Mouse (Mus musculus) hindbrain, embryonic 16.5 days (tissue): ENCODE measurements around the gene Dlk2. TPM values are rescaled to one million over a fixed set of nuclear protein-coding genes. Genes with fewer than 3 reads are reported as not detected.
A peak's percentile ranks its signal among the peaks of the same experiment; 100 is the strongest.

Source experiments
- ATAC-seq: fragments of 200-750 bp; cut with Nextera tagmentation; 2 replicates; pipeline ENCODE4 v1.8.0; 2017; ENCODE audit warnings: moderate TSS enrichment, moderate library complexity
- H3K27ac ChIP-seq: fragments of 300-500 bp; sonication (generic); 2 replicates; pipeline ENCODE4 v1.5.1; 2014; ENCODE audit warnings: low read depth, mild to moderate bottlenecking, control low read depth, low read length, moderate library complexity
- H3K27me3 ChIP-seq: fragments of 300-500 bp; sonication (generic); replicated peaks from 2 replicates; pipeline ENCODE4 v1.6.1; 2014; ENCODE audit warnings: low read length; ENCODE audit not compliant: control insufficient read depth, insufficient read depth
- H3K36me3 ChIP-seq: fragments of 300-500 bp; sonication (generic); 2 replicates; pipeline ENCODE4 v1.6.1; 2014; ENCODE audit warnings: mild to moderate bottlenecking, low read length, moderate library complexity, mixed read lengths; ENCODE audit not compliant: control insufficient read depth, insufficient read depth
- H3K4me1 ChIP-seq: fragments of 300-500 bp; sonication (generic); 2 replicates; pipeline ENCODE4 v1.6.1; 2014; ENCODE audit warnings: low read depth, low read length; ENCODE audit not compliant: control insufficient read depth, insufficient read depth
- H3K4me2 ChIP-seq: fragments of 300-500 bp; sonication (generic); 2 replicates; pipeline ENCODE4 v1.6.1; 2014; ENCODE audit warnings: mild to moderate bottlenecking, low read length, control low read depth, moderate library complexity
- H3K4me3 ChIP-seq: fragments of 300-500 bp; sonication (generic); 2 replicates; pipeline ENCODE4 v1.5.1; 2014; ENCODE audit warnings: mild to moderate bottlenecking, low read length, control low read depth, moderate library complexity
- H3K9ac ChIP-seq: fragments of 300-500 bp; sonication (generic); 2 replicates; pipeline ENCODE4 v1.6.1; 2014; ENCODE audit warnings: low read depth, mild to moderate bottlenecking, control low read depth, low read length, moderate library complexity
- H3K9me3 ChIP-seq: fragments of 300-500 bp; sonication (generic); 2 replicates; pipeline ENCODE4 v1.6.1; 2014; ENCODE audit warnings: mild to moderate bottlenecking, low read length, moderate library complexity; ENCODE audit not compliant: control insufficient read depth
- WGBS: fragments of 180-500 bp; shearing (Covaris S2); extraction: QIAGEN DNeasy Blood & Tissue Kit; methylation state at CpG from one replicate; pipeline ENCODE4 v1.1.7; 2014; 5-methylcytosine and 5-hydroxymethylcytosine counted together
- polyA plus RNA-seq: library from polyadenylated mRNA; unstranded; fragments of >200 nt; fragmentation: Nextera tagmentation; extraction: Ambion mirVana; gene quantifications from 2 replicates; pipeline ENCODE4 v1.2.1, GENCODE M21; 2015

Dlk2 gene
- polyA plus RNA-seq: 25.3 and 26.8 TPM in 2 replicates

GRCm38 (mm10) chr17:46297364-46298219, at the start of gene Dlk2:
Dlk2 (plus strand) TSS chr17:46297421.
- Histone ChIP-seq H3K27ac (peak within 1 kb of the TSS; percentile 88), H3K27me3 (peaks cover 16% of the 10 kb centered on the region), H3K9ac (peak within 1 kb of the TSS; percentile 93), H3K9me3 (no peaks in the 10 kb centered on the region), H3K36me3 (peaks cover 7% of the 10 kb centered on the region), H3K4me2 (peak within 1 kb of the TSS; percentile 92), H3K4me1 (peaks cover 7% of the 10 kb centered on the region), H3K4me3 (peak within 1 kb of the TSS; percentile 87)
- WGBS: 0% methylated on average over 42 of the region's 86 CpGs
- ATAC-seq: peak; percentile 77

- no peaks in the 10 kb centered on the region for H3K27me3 ChIP-seq
- peak; percentile 95 for ATAC-seq
- WGBS: under 1% methylated on average over 53 of the region's 53 CpGs
- peak within 1 kb of the TSS; percentile 63 for H3K4me3 ChIP-seq
- peak within 1 kb of the TSS; percentile 91 for H3K4me2 ChIP-seq
- H3K4me1 ChIP-seq: peaks cover 24% of the 10 kb centered on the region
- H3K9me3 ChIP-seq: no peaks in the 10 kb centered on the region
- H3K36me3 ChIP-seq: peaks cover 43% of the 10 kb centered on the region
- peak within 1 kb of the TSS; percentile 82 for H3K27ac ChIP-seq
- H3K9ac ChIP-seq: peak within 1 kb of the TSS; percentile 81
Measured at GRCm38 (mm10) chr17:46247512-46248188, 49.6 kb upstream of the Dlk2 start, which contains the start of the genes Polr1c and Yipf3. Polr1c (minus strand) TSS chr17:46248054. Yipf3 (plus strand) TSS chr17:46248080.

- peak overlapping the region; percentile 63 for H3K4me3 ChIP-seq
- H3K36me3 ChIP-seq: peaks cover 39% of the 10 kb centered on the region
- peak overlapping the region; percentile 82 for H3K27ac ChIP-seq
- no peaks in the 10 kb centered on the region for H3K9me3 ChIP-seq
- peak overlapping the region; percentile 91 for H3K4me2 ChIP-seq
- WGBS: under 1% methylated on average over 37 of the region's 37 CpGs
- H3K9ac ChIP-seq: peak overlapping the region; percentile 81
- peaks cover 25% of the 10 kb centered on the region for H3K4me1 ChIP-seq
- H3K27me3 ChIP-seq: no peaks in the 10 kb centered on the region
- ATAC-seq: peak; percentile 64
Measured at GRCm38 (mm10) chr17:46248189-46248522, 49.1 kb upstream of the Dlk2 start.

- Histone ChIP-seq H3K9ac (no peak overlapping the region), H3K27me3 (no peaks in the 10 kb centered on the region), H3K4me2 (no peak overlapping the region), H3K9me3 (no peaks in the 10 kb centered on the region), H3K36me3 (peaks cover 18% of the 10 kb centered on the region), H3K4me3 (no peak overlapping the region), H3K4me1 (peaks cover 38% of the 10 kb centered on the region), H3K27ac (no peak overlapping the region)
- WGBS: 79% methylated on average over 7 of the region's 7 CpGs
- ATAC-seq: no peak
Measured at GRCm38 (mm10) chr17:46251174-46251573, 46.0 kb upstream of the Dlk2 start.

- Histone ChIP-seq H3K36me3 (peaks cover 18% of the 10 kb centered on the region), H3K4me1 (peaks cover 29% of the 10 kb centered on the region), H3K27me3 (no peaks in the 10 kb centered on the region), H3K4me2 (peak overlapping the region; percentile 87), H3K9me3 (no peaks in the 10 kb centered on the region), H3K4me3 (peak overlapping the region; percentile 80), H3K27ac (peak overlapping the region; percentile 79), H3K9ac (no peak overlapping the region)
- ATAC-seq: no peak
- 51% methylated on average over 14 of the region's 14 CpGs for whole genome bisulfite sequencing
Measured at GRCm38 (mm10) chr17:46252571-46253451, 44.4 kb upstream of the Dlk2 start.

GRCm38 (mm10) chr17:46253452-46254084, 43.7 kb upstream of the Dlk2 start, which contains the start of gene Lrrc73:
Lrrc73 (plus strand) TSS chr17:46253531.
- 2% methylated on average over 42 of the region's 48 CpGs for WGBS
- Histone ChIP-seq H3K4me3 (peak within 1 kb of the TSS; percentile 80), H3K4me1 (peaks cover 28% of the 10 kb centered on the region), H3K27me3 (no peaks in the 10 kb centered on the region), H3K9me3 (no peaks in the 10 kb centered on the region), H3K27ac (peak within 1 kb of the TSS; percentile 79), H3K4me2 (peak within 1 kb of the TSS; percentile 87), H3K9ac (peak within 1 kb of the TSS; percentile 90), H3K36me3 (peaks cover 18% of the 10 kb centered on the region)
- ATAC-seq: peak; percentile 92

GRCm38 (mm10) chr17:46254106-46254505, 43.1 kb upstream of the Dlk2 start:
- under 1% methylated on average over 52 of the region's 54 CpGs for WGBS
- H3K27ac ChIP-seq: peak overlapping the region; percentile 79
- peak overlapping the region; percentile 90 for H3K9ac ChIP-seq
- ATAC-seq: no peak; the same call in 1 of the 2 replicates
- H3K4me2 ChIP-seq: peak overlapping the region; percentile 87
- H3K4me3 ChIP-seq: peak overlapping the region; percentile 80
- peaks cover 18% of the 10 kb centered on the region for H3K36me3 ChIP-seq
- H3K9me3 ChIP-seq: no peaks in the 10 kb centered on the region
- H3K4me1 ChIP-seq: peaks cover 23% of the 10 kb centered on the region
- H3K27me3 ChIP-seq: no peaks in the 10 kb centered on the region

GRCm38 (mm10) chr17:46255147-46255546, 42.1 kb upstream of the Dlk2 start:
- no peak for ATAC-seq
- H3K4me3 ChIP-seq: peak overlapping the region; percentile 80
- peaks cover 18% of the 10 kb centered on the region for H3K36me3 ChIP-seq
- no peak overlapping the region for H3K27ac ChIP-seq
- peaks cover 16% of the 10 kb centered on the region for H3K4me1 ChIP-seq
- 23% methylated on average over 6 of the region's 6 CpGs for WGBS
- H3K27me3 ChIP-seq: no peaks in the 10 kb centered on the region
- H3K9me3 ChIP-seq: no peaks in the 10 kb centered on the region
- H3K4me2 ChIP-seq: peak overlapping the region; percentile 87
- peak overlapping the region; percentile 90 for H3K9ac ChIP-seq
